Mouse (Mus musculus): Measurements from ENCODE around the gene Gm10801. TPM values are rescaled to one million over a fixed set of nuclear protein-coding genes. Genes with fewer than 3 reads are reported as not detected.

Gm10801 gene
- not detected in 2 replicates for polyA plus RNA-seq (2012; rRNA removed; ENCODE audit: low replicate concordance)

GRCm38 (mm10) chr2:98661937-98662336 is at the start of gene Gm10801:
Gene Gm10801, plus strand, starts transcription at chr2:98662237.

GRCm38 (mm10) chr2:98667201-98667600 is 5.2 kb downstream of the Gm10801 start, which contains the start of gene Gm10800:
Gene Gm10800, minus strand, starts transcription at chr2:98667301.

Other genes starting within 250 kb of the Gm10801 start
- gene Gm10800, start 5.1 kb downstream of the Gm10801 start, polyA plus RNA-seq (2012; rRNA removed; ENCODE audit: low replicate concordance), result 0.34 TPM in 1 of 2 replicates, not detected in the other